Mouse (Mus musculus) CH12.LX (cell line): ENCODE data around the gene Nrxn3.

ENCODE experiments used
- UBTF ChIP-seq: IDR thresholded peaks from 2 replicates; pipeline ENCODE4 v1.6.1; 2012; ENCODE audit warnings: low read depth, mild to moderate bottlenecking, inconsistent platforms, low read length, improper control_type of control experiment, moderate library complexity
- ZMIZ1 ChIP-seq: IDR thresholded peaks from 2 replicates; pipeline ENCODE4 v1.6.1; 2012; ENCODE audit warnings: low read depth, mild to moderate bottlenecking, inconsistent platforms, low read length, improper control_type of control experiment

- TF ChIP-seq UBTF (no peak), ZMIZ1 (no peak)
Observed at GRCm38 (mm10) chr12:88812173-88812572, 89.5 kb downstream of the Nrxn3 start.
